Mouse (Mus musculus) embryonic facial prominence, embryonic 14.5 days (tissue): ENCODE data around the gene Gpr35. TPM values are rescaled to one million over a fixed set of nuclear protein-coding genes. Genes with fewer than 3 reads are reported as not detected.

Experiments
- ATAC-seq: fragments of 200-750 bp; cut with Nextera tagmentation; 2 replicates; pipeline ENCODE4 v1.8.0; 2017; ENCODE audit warnings: low read depth, moderate number of reproducible peaks, moderate TSS enrichment
- DNase-seq: peaks from one replicate; pipeline ENCODE4 v3.0.0-alpha.2; 2015; ENCODE audit warnings: low spot score
- H3K27ac ChIP-seq: fragments of 300-500 bp; sonication (generic); replicated peaks from 2 replicates; pipeline ENCODE4 v1.5.1; 2014; ENCODE audit warnings: low read depth, mild to moderate bottlenecking, low read length, moderate library complexity
- H3K27me3 ChIP-seq: fragments of 300-500 bp; sonication (generic); replicated peaks from 2 replicates; pipeline ENCODE4 v1.6.1; 2014; ENCODE audit warnings: low read length; ENCODE audit not compliant: control insufficient read depth, insufficient read depth
- H3K36me3 ChIP-seq: fragments of 300-500 bp; sonication (generic); 2 replicates; pipeline ENCODE4 v1.6.1; 2014; ENCODE audit warnings: low read length, mixed read lengths; ENCODE audit not compliant: control insufficient read depth, insufficient read depth
- H3K4me1 ChIP-seq: fragments of 300-500 bp; sonication (generic); 2 replicates; pipeline ENCODE4 v1.6.1; 2014; ENCODE audit warnings: antibody characterized with exemption, low read length; ENCODE audit not compliant: control insufficient read depth, insufficient read depth
- H3K4me2 ChIP-seq: fragments of 300-500 bp; sonication (generic); 2 replicates; pipeline ENCODE4 v1.6.1; 2014; ENCODE audit warnings: low read depth, mild to moderate bottlenecking, low read length, moderate library complexity, mixed read lengths
- H3K4me3 ChIP-seq: fragments of 300-500 bp; sonication (generic); 2 replicates; pipeline ENCODE4 v1.5.1; 2014; ENCODE audit warnings: low read depth, mild to moderate bottlenecking, low read length
- H3K9ac ChIP-seq: fragments of 300-500 bp; sonication (generic); 2 replicates; pipeline ENCODE4 v1.6.1; 2014; ENCODE audit warnings: low read depth, mild to moderate bottlenecking, low read length, moderate library complexity, mixed read lengths
- H3K9me3 ChIP-seq: fragments of 300-500 bp; sonication (generic); 2 replicates; pipeline ENCODE4 v1.6.1; 2016; ENCODE audit warnings: low read length; ENCODE audit not compliant: control insufficient read depth
- WGBS: fragments of 180-500 bp; shearing (Covaris S2); extraction: QIAGEN DNeasy Blood & Tissue Kit; methylation state at CpG from one replicate; pipeline ENCODE4 v1.1.7; 2014; 5-methylcytosine and 5-hydroxymethylcytosine counted together
- polyA plus RNA-seq: library from polyadenylated mRNA; unstranded; fragments of >200 nt; fragmentation: Nextera tagmentation; extraction: Ambion mirVana; gene quantifications from 2 replicates; pipeline ENCODE4 v1.2.1, GENCODE M21; 2014

The Gpr35 gene
- 0.52 and 1.5 TPM in 2 replicates for polyA plus RNA-seq

DNA sequence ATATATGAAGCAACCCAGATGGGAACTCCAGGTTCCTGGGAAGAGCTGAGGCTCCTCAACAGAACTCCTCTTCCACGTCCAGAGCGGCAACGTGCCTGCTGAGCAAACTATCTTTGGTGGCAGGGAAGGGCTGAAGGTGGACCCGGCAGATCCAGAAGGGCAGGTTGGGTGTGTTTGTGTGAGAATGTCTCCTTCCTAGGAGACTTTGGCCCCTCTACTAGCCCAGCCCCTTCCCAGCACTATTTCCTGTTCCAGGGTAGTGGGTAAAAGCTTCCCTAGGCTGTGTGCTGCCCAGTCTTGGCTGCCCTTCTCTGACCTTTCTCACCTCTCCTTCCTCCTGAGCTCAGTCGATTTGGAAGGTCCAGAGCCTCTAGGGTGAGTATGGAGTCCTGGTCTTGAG is at the start of gene Gpr35:
Gpr35 (plus strand) TSS at position 259 of the 400 bp plus-strand sequence.
- DNase-seq = no peak
- Histone ChIP-seq H3K4me2 (no peak within 1 kb of the TSS), H3K9me3 (no peaks in the 10 kb centered on the region), H3K9ac (no peak within 1 kb of the TSS), H3K4me3 (no peak within 1 kb of the TSS), H3K27me3 (no peaks in the 10 kb centered on the region), H3K36me3 (peaks cover 35% of the 10 kb centered on the region), H3K4me1 (no peaks in the 10 kb centered on the region), H3K27ac (no peak within 1 kb of the TSS)
- WGBS = 68% methylated on average over 5 of the region's 5 CpGs
- ATAC-seq = no peak

GRCm38 (mm10) chr1:92902786-92903185 is 47.9 kb upstream of the Gpr35 start, which contains the start of gene Ankmy1:
TSS of gene Ankmy1 (minus strand) at chr1:92902906.
- ATAC-seq (peak; percentile 61), DNase-seq (peak; percentile 87)
- H3K27ac ChIP-seq = no peak within 1 kb of the TSS
- 1% methylated on average over 15 of the region's 15 CpGs for WGBS
- peak within 1 kb of the TSS; percentile 21 for H3K4me3 ChIP-seq
- H3K9ac ChIP-seq = 0 out of 2 replicates have a peak within 1 kb of the TSS, but pooled peaks have one; percentile 30
- H3K4me2 ChIP-seq = peak within 1 kb of the TSS; percentile 47
- no peaks in the 10 kb centered on the region for H3K36me3 ChIP-seq
- H3K9me3 ChIP-seq = no peaks in the 10 kb centered on the region
- H3K27me3 ChIP-seq = no peaks in the 10 kb centered on the region
- peaks cover 3% of the 10 kb centered on the region; the same call in 1 of the 2 replicates for H3K4me1 ChIP-seq

DNA sequence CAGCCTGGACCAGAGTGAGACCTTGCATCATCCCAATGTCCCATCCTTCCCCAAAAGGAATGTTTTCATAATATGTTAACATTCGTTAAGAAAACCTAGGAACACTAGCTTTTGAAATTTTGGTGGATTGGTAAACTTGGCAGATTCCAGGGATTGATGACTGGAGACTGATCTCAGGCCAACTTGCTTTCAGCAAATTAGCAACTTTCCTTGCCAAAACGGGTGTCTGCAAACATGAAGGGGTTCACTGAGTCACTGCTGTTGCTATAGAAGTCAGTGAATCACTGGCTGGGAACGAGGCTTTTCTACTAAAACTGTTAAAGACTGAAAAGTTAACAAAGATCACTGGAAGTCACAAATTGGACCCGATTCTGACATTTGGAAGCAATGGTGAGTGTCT is 47.0 kb upstream of the Gpr35 start:
- ATAC-seq (no peak), DNase-seq (no peak)
- Histone ChIP-seq H3K27me3 (no peaks in the 10 kb centered on the region), H3K9me3 (no peaks in the 10 kb centered on the region), H3K36me3 (no peaks in the 10 kb centered on the region), H3K4me3 (no peak overlapping the region), H3K4me2 (no peak overlapping the region), H3K9ac (no peak overlapping the region), H3K4me1 (peaks cover 5% of the 10 kb centered on the region; the same call in 1 of the 2 replicates), H3K27ac (no peak overlapping the region)
- whole genome bisulfite sequencing = 70% methylated on average over 4 of the region's 4 CpGs

GRCm38 (mm10) chr1:92905703-92906310 is 44.9 kb upstream of the Gpr35 start:
- H3K27ac ChIP-seq = no peak overlapping the region
- H3K36me3 ChIP-seq = no peaks in the 10 kb centered on the region
- DNase-seq (no peak), ATAC-seq (no peak)
- no peak overlapping the region for H3K4me3 ChIP-seq
- H3K4me2 ChIP-seq = no peak overlapping the region
- no peak overlapping the region for H3K9ac ChIP-seq
- peaks cover 12% of the 10 kb centered on the region for H3K4me1 ChIP-seq
- H3K9me3 ChIP-seq = no peaks in the 10 kb centered on the region
- WGBS = 82% methylated on average over 2 of the region's 2 CpGs
- no peaks in the 10 kb centered on the region for H3K27me3 ChIP-seq

- Histone ChIP-seq H3K4me1 (peaks cover 13% of the 10 kb centered on the region), H3K4me3 (peak within 1 kb of the TSS; percentile 87), H3K9ac (peak within 1 kb of the TSS; percentile 75), H3K9me3 (no peaks in the 10 kb centered on the region), H3K27me3 (no peaks in the 10 kb centered on the region), H3K4me2 (peak within 1 kb of the TSS; percentile 76), H3K27ac (peak within 1 kb of the TSS; percentile 89), H3K36me3 (no peaks in the 10 kb centered on the region)
- ATAC-seq = peak; percentile 90
- DNase-seq = peak; percentile 94
- 1% methylated on average over 39 of the region's 81 CpGs for WGBS
Observed at GRCm38 (mm10) chr1:92906779-92907631, 43.7 kb upstream of the Gpr35 start, which contains the start of gene Dusp28. TSS of gene Dusp28 (plus strand) at chr1:92906981.

- H3K4me3 ChIP-seq = peak overlapping the region; percentile 87
- peak overlapping the region; percentile 76 for H3K4me2 ChIP-seq
- DNase-seq (no peak), ATAC-seq (no peak)
- H3K27ac ChIP-seq = peak overlapping the region; percentile 89
- peaks cover 21% of the 10 kb centered on the region for H3K4me1 ChIP-seq
- peak overlapping the region; percentile 75 for H3K9ac ChIP-seq
- no peaks in the 10 kb centered on the region for H3K9me3 ChIP-seq
- no peaks in the 10 kb centered on the region for H3K36me3 ChIP-seq
- 50% methylated on average over 20 of the region's 20 CpGs for WGBS
- no peaks in the 10 kb centered on the region for H3K27me3 ChIP-seq
Observed at GRCm38 (mm10) chr1:92907632-92908360, 42.9 kb upstream of the Gpr35 start.

- 91% methylated on average over 3 of the region's 3 CpGs for WGBS
- H3K9ac ChIP-seq = no peak overlapping the region
- ATAC-seq (no peak), DNase-seq (no peak)
- no peak overlapping the region for H3K27ac ChIP-seq
- H3K27me3 ChIP-seq = no peaks in the 10 kb centered on the region
- no peaks in the 10 kb centered on the region for H3K9me3 ChIP-seq
- H3K36me3 ChIP-seq = no peaks in the 10 kb centered on the region
- H3K4me1 ChIP-seq = peaks cover 24% of the 10 kb centered on the region
- H3K4me2 ChIP-seq = no peak overlapping the region
- H3K4me3 ChIP-seq = no peak overlapping the region
Observed at GRCm38 (mm10) chr1:92908664-92909063, 42.0 kb upstream of the Gpr35 start.

- Histone ChIP-seq H3K36me3 (peaks cover under 1% of the 10 kb centered on the region; the same call in 1 of the 2 replicates), H3K9me3 (no peaks in the 10 kb centered on the region), H3K27ac (no peak overlapping the region), H3K4me1 (peaks cover 24% of the 10 kb centered on the region), H3K27me3 (no peaks in the 10 kb centered on the region), H3K4me3 (no peak overlapping the region), H3K9ac (no peak overlapping the region), H3K4me2 (no peak overlapping the region)
- 73% methylated on average over 4 of the region's 4 CpGs for WGBS
- DNase-seq = peak; percentile 47
- ATAC-seq = no peak
Observed at GRCm38 (mm10) chr1:92909068-92909467, 41.6 kb upstream of the Gpr35 start.
